In the genomic region with DNA sequence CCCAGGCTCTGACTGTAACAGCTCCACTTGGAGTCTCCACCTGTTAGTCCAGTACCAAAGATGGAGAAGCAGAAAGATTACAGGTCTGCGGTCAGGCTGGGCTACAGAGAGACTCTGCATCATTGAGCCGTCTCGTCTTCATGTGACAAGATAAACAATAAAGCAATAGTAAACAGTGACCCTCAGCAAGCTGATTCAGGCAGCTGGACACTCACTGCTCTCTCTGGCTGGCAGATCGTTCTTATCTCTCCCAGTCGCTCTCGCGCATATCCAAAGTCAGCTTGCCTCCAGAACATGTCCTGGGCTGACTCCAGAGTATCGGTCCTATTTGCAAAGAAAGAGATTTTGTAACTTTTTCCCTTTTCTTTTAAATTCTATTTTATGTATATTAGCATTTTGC, we compare ENCODE assay signal across 22 mouse cellular contexts. TPM values are rescaled to one million over a fixed set of nuclear protein-coding genes. Genes with fewer than 3 reads are reported as not detected.
DNase-seq lines count a peak whose midpoint lies in the region; ATAC-seq and TF ChIP-seq lines count a peak whose summit lies in the region.
"Had no signal": no experiment of that assay in that cellular context is flagged by ENCODE, and none has a peak within 500 bp of the region (broad histone marks: within the 10 kb centered on the region; RNA-seq: fewer than 3 reads in every experiment).

No protein-coding gene starts in this region.

- peaks cover 10% of the 10 kb centered on the region for H3K4me1 ChIP-seq in kidney, embryonic 16.5 days (ENCODE audit: insufficient read depth, low read length)

- H3K4me3 ChIP-seq in kidney, embryonic 16.5 days (ENCODE audit: low read length) = no peak overlapping the region
- H3K4me3 ChIP-seq in gastrocnemius, adult 2 months = no peak overlapping the region
- H3K4me3 ChIP-seq: embryonic facial prominence, embryonic 13.5 days; forebrain, embryonic 12.5 days; heart, adult 2 months; heart, embryonic 12.5 days; intestine, embryonic 15.5 days had no signal

- no peak for TF ChIP-seq CTCF in gastrocnemius, adult 2 months (IDR thresholded peaks at IDR 0.05)

- no peak for ATAC-seq in kidney, embryonic 16.5 days (ENCODE audit: low FRiP score, low TSS enrichment)
- ATAC-seq: activated CD4-positive, CD25-positive, alpha-beta regulatory T cell, adult 4 months; forebrain, embryonic 16.5 days; intestine, embryonic 15.5 days; Patski had no signal

- H3K36me3 ChIP-seq in kidney, embryonic 16.5 days (ENCODE audit: insufficient read depth, low read length) = peaks cover 8% of the 10 kb centered on the region
- H3K36me3 ChIP-seq: forebrain, embryonic 12.5 days; intestine, embryonic 15.5 days had no signal

- peak; percentile 64 for DNase-seq in adrenal gland, adult 2 months
- DNase-seq in adrenal gland, adult 18-20 months (ENCODE audit: low spot score in 2 of 2) = no peak
- DNase-seq in kidney, postnatal 25 days = no peak
- DNase-seq in adrenal gland, postnatal 14 days = peak; percentile 42
- DNase-seq in lung, postnatal 14 days = peak; percentile 9
- no peak for DNase-seq in B cell, adult 2 months
- no peak for DNase-seq in gastrocnemius, adult 2 months
- DNase-seq: cerebellum, adult 18-20 months; cerebellum, adult 9-11 months; cerebellum, postnatal 36 days; gastrocnemius, postnatal 14 days had no signal

- intact Hi-C loops in gastrocnemius, adult 2 months (cut with DNase I) = loop anchor here (10.0 kb wide), 1 partner anchor 382 kb away; no protein-coding TSS in a partner anchor

- 65% methylated on average over 8 of the region's 8 CpGs for WGBS in kidney, embryonic 16.5 days

- H3K9me3 ChIP-seq in kidney, embryonic 16.5 days (ENCODE audit: low read length) = 0 out of 2 replicates have a peak, but pooled peaks cover 2% of the 10 kb centered on the region
- H3K9me3 ChIP-seq: embryonic facial prominence, embryonic 13.5 days; forebrain, embryonic 12.5 days; intestine, embryonic 15.5 days had no signal

- no peak overlapping the region for H3K9ac ChIP-seq in kidney, embryonic 16.5 days (replicated peaks; ENCODE audit: low read length)
- H3K9ac ChIP-seq: embryonic facial prominence, embryonic 13.5 days; forebrain, embryonic 12.5 days; heart, embryonic 12.5 days; hindbrain, embryonic 14.5 days; intestine, embryonic 15.5 days had no signal

- H3K27ac ChIP-seq in kidney, embryonic 16.5 days (ENCODE audit: low read length) = peak overlapping the region; percentile 20; the same call in 1 of the 2 replicates
- no peak overlapping the region for H3K27ac ChIP-seq in gastrocnemius, adult 2 months
- H3K27ac ChIP-seq: embryonic facial prominence, embryonic 13.5 days; forebrain, embryonic 12.5 days; heart, adult 2 months; hindbrain, embryonic 14.5 days; intestine, embryonic 15.5 days had no signal

- no peaks in the 10 kb centered on the region for H3K27me3 ChIP-seq in kidney, embryonic 16.5 days (ENCODE audit: insufficient read depth, low read length)
- H3K27me3 ChIP-seq: CH12.LX; embryonic facial prominence, embryonic 13.5 days; heart, embryonic 12.5 days; intestine, embryonic 15.5 days; Patski had no signal

- H3K4me2 ChIP-seq in kidney, embryonic 16.5 days (replicated peaks; ENCODE audit: low read depth, low read length) = no peak overlapping the region
- H3K4me2 ChIP-seq: embryonic facial prominence, embryonic 13.5 days; forebrain, embryonic 12.5 days; heart, embryonic 12.5 days; hindbrain, embryonic 14.5 days; intestine, embryonic 15.5 days had no signal

RNA-seq across cellular contexts. Expression of a gene that starts 6.4 kb away (rescaled TPM):
- total RNA-seq in adrenal gland, adult 2 months (2021) = 10 to 100 TPM; 32.4 to 45.8 TPM
- 13.3 and 22.3 TPM in 2 replicates for polyA plus RNA-seq in adrenal gland, adult 2 months (2012; rRNA removed)
- total RNA-seq in adrenal gland, adult 18-20 months (2021) = 10 to 100 TPM; 20.4 to 27.1 TPM
- polyA plus RNA-seq in kidney, embryonic 16.5 days (2015; fragmentation: Nextera tagmentation; extraction: Ambion mirVana) = 22.9 and 24.5 TPM in 2 replicates
- total RNA-seq in adrenal gland, postnatal 14 days (2021) = 35.6 and 36.4 TPM in 2 replicates
- total RNA-seq in gastrocnemius, adult 2 months (2021) = 1 to 10 TPM; 4.2 to 5.4 TPM

RNA-seq across cellular contexts. Expression of a gene that starts 36.3 kb away (rescaled TPM):
- total RNA-seq in adrenal gland, adult 2 months (2021) = 10 to 100 TPM; 49.3 to 61.8 TPM
- 1.9 and 2.4 TPM in 2 replicates for polyA plus RNA-seq in adrenal gland, adult 2 months (2012; rRNA removed)
- total RNA-seq in adrenal gland, adult 18-20 months (2021) = 10 to 100 TPM; 45.6 to 59.7 TPM
- polyA plus RNA-seq in kidney, embryonic 16.5 days (2015; fragmentation: Nextera tagmentation; extraction: Ambion mirVana) = 28.1 and 28.7 TPM in 2 replicates
- 46.7 and 49.8 TPM in 2 replicates for total RNA-seq in adrenal gland, postnatal 14 days (2021)
- total RNA-seq in gastrocnemius, adult 2 months (2021) = 10 to 100 TPM; 46.7 to 50.5 TPM

Comparison
In these comparisons a context has a peak if more than half of its experiments do, and no peak if none do; other contexts are left out.
1. DNase-seq: peak in adrenal gland, adult 2 months (single experiment), adrenal gland, postnatal 14 days (single experiment) and lung, postnatal 14 days (single experiment); none in adrenal gland, adult 18-20 months (0 of 2), kidney, postnatal 25 days (0 of 2), B cell, adult 2 months (0 of 2) and gastrocnemius, adult 2 months (single experiment).